Mouse (Mus musculus) embryonic facial prominence, embryonic 11.5 days (tissue): ENCODE measurements at regions not wholly inside any gene's neighbourhood (a gene's known extent, or its start where the extent isn't known, plus 50 kb on each side); places are given as distances from the start of the nearest gene placed in this dataset.

Source experiments
- ATAC-seq: fragments of 200-750 bp; cut with Nextera tagmentation; replicated peaks from 2 replicates; pipeline ENCODE4 v1.8.0; 2017; ENCODE audit warnings: low read depth; ENCODE audit not compliant: insufficient number of reproducible peaks, low FRiP score, low TSS enrichment
- DNase-seq: peaks from one replicate; pipeline ENCODE4 v3.0.0-alpha.2; 2015; ENCODE audit warnings: low spot score
- H3K27ac ChIP-seq: fragments of 300-500 bp; sonication (generic); replicated peaks from 2 replicates; pipeline ENCODE4 v1.5.1; 2014; ENCODE audit warnings: mild to moderate bottlenecking, low read depth, low read length, control low read depth
- H3K27me3 ChIP-seq: fragments of 300-500 bp; sonication (generic); 2 replicates; pipeline ENCODE4 v1.6.1; 2014; ENCODE audit warnings: mild to moderate bottlenecking, low read length, moderate library complexity, mixed read lengths; ENCODE audit not compliant: control insufficient read depth, insufficient read depth
- H3K36me3 ChIP-seq: fragments of 300-500 bp; sonication (generic); replicated peaks from 2 replicates; pipeline ENCODE4 v1.6.1; 2014; ENCODE audit warnings: low read depth, mild to moderate bottlenecking, low read length, moderate library complexity, mixed read lengths; ENCODE audit not compliant: control insufficient read depth, insufficient read depth
- H3K4me1 ChIP-seq: fragments of 300-500 bp; sonication (generic); 2 replicates; pipeline ENCODE4 v1.6.1; 2014; ENCODE audit warnings: low read length, mixed read lengths; ENCODE audit not compliant: control insufficient read depth, insufficient read depth
- H3K4me2 ChIP-seq: fragments of 300-500 bp; sonication (generic); 2 replicates; pipeline ENCODE4 v1.6.1; 2014; ENCODE audit warnings: low read depth, mild to moderate bottlenecking, control low read depth, low read length, moderate library complexity
- H3K4me3 ChIP-seq: fragments of 300-500 bp; sonication (generic); 2 replicates; pipeline ENCODE4 v1.5.1; 2014; ENCODE audit warnings: low read depth, low read length, control low read depth
- H3K9ac ChIP-seq: fragments of 300-500 bp; sonication (generic); replicated peaks from 2 replicates; pipeline ENCODE4 v1.6.1; 2014; ENCODE audit warnings: mild to moderate bottlenecking, control low read depth, low read length
- H3K9me3 ChIP-seq: fragments of 300-500 bp; sonication (generic); replicated peaks from 2 replicates; pipeline ENCODE4 v1.6.1; 2016; ENCODE audit warnings: mild to moderate bottlenecking, low read length, inconsistent platforms, mixed read lengths; ENCODE audit not compliant: control insufficient read depth
- WGBS: fragments of 180-500 bp; shearing (Covaris S2); extraction: QIAGEN DNeasy Blood & Tissue Kit; methylation state at CpG from one replicate; pipeline ENCODE4 v1.1.7; 2014; 5-methylcytosine and 5-hydroxymethylcytosine counted together

DNA sequence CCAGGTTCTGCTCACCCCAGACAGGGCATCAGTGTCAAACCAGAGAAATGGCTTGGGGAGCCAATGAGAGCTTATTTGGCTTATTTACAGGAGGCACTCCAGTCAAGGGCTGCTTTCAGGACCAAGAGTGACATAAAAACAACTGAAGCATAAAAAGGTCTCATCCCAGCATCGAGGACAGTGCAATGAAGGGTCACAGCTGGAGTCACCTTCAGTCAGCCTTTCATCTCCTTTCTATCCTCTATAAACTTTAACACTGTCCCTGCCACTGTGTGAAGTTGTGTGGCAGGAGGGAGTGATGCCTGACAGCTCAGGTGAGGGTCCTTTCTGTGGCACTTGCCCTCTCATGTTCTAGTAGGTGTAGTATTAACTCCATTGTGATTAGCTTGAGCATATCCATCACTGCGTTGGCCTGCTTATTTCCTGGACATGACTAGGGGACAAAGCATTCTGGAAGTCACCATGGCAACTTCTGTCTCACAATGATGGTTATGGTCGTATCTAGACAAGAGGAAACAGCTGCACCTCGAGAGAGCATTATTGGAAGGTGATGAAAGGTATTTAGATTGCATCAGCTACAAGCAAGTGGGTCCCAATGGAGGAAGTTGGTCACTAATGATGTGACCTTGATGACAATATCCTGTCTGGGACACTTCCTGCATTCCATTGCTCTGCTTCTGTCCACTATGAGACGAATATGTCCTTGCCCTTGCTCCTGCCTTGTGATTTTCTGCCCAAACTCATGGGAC, 87.8 kb upstream of the Enpp6 start:
- 50% methylated on average over 5 of the region's 5 CpGs for WGBS
- Histone ChIP-seq H3K9me3 (no peaks in the 10 kb centered on the region), H3K4me2 (no peak overlapping the region), H3K4me3 (no peak overlapping the region), H3K27ac (no peak overlapping the region), H3K27me3 (no peaks in the 10 kb centered on the region), H3K4me1 (no peaks in the 10 kb centered on the region), H3K36me3 (no peaks in the 10 kb centered on the region), H3K9ac (no peak overlapping the region)
- DNase-seq (peak; percentile 9), ATAC-seq (no peak)

DNA sequence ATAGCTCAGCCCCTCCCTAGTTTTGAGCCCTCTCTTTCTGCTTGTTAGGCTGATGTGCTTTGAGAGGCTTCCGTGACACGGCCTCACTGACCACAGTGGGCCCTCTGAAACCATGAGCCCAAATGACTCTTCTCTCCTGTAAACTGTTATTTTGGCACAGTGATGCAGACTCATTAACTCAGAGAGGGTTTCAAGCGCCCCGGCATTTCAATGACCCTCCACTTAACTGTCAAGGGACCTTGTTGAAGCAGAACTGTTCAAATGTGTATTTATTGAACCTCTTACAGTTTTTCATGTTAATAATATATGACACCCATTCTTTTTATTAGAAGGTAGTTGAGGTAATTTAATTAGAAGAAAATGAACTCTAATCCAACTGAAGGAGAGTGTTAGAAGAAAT, 85.9 kb upstream of the Enpp6 start:
- no peak for ATAC-seq
- WGBS: 74% methylated on average over 4 of the region's 4 CpGs
- no peaks in the 10 kb centered on the region for H3K4me1 ChIP-seq

DNA sequence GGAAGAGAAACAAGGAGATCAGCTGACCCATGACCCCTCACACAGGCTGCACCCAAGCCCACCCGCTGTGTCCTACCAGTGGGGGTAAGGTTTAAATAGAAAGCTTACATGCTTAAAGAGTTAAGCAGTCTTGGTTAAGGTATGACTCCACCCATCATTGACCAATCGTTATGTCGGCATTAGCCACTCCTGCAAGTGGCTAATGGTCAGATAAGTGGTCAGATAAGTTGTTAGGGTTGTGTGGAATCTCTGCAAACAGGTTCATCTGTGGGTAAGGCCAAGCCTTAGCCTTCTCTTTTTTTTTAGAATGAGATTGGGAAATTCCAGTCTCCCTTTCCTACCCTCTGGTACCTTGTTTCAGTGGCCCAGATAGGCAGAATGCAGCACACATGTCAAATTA, 82.0 kb upstream of the Enpp6 start:
- ATAC-seq (no peak), DNase-seq (no peak)
- H3K27me3 ChIP-seq: no peaks in the 10 kb centered on the region
- H3K36me3 ChIP-seq: no peaks in the 10 kb centered on the region
- no peak overlapping the region for H3K9ac ChIP-seq
- WGBS: 75% methylated on average over 3 of the region's 3 CpGs
- H3K4me3 ChIP-seq: no peak overlapping the region
- no peaks in the 10 kb centered on the region for H3K9me3 ChIP-seq
- no peak overlapping the region for H3K27ac ChIP-seq
- no peaks in the 10 kb centered on the region for H3K4me1 ChIP-seq
- H3K4me2 ChIP-seq: no peak overlapping the region

More for the DNA sequence above, 85.9 kb upstream of the Enpp6 start:
- Histone ChIP-seq H3K4me3 (no peak overlapping the region), H3K9me3 (no peaks in the 10 kb centered on the region), H3K27me3 (no peaks in the 10 kb centered on the region), H3K9ac (no peak overlapping the region), H3K36me3 (no peaks in the 10 kb centered on the region), H3K4me2 (no peak overlapping the region), H3K27ac (no peak overlapping the region)
- DNase-seq: no peak

DNA sequence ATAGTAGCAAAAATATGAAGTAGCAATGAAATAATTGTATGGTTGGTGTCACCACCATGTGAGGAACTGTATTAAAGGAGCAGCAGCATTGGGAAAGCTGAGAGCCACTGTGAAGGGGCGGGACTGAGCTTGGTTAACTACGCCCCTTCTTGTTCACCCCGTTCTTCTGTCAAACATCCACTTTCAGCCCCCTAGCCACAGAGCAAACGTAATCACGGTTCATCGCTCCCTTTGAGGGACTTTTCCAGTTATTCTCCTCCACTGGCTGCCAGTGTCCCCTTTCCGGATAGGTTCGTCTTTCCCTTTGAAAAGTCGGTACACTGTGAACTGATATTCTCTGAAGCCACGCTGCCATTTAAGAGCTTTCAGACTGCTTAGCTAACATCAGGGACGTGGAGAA, 79.3 kb upstream of the Enpp6 start:
- Histone ChIP-seq H3K9ac (no peak overlapping the region), H3K9me3 (no peaks in the 10 kb centered on the region), H3K4me1 (no peaks in the 10 kb centered on the region), H3K36me3 (no peaks in the 10 kb centered on the region), H3K27me3 (no peaks in the 10 kb centered on the region), H3K27ac (no peak overlapping the region), H3K4me3 (no peak overlapping the region), H3K4me2 (no peak overlapping the region)
- WGBS: 50% methylated on average over 11 of the region's 11 CpGs
- DNase-seq (peak; percentile 13), ATAC-seq (no peak)

DNA sequence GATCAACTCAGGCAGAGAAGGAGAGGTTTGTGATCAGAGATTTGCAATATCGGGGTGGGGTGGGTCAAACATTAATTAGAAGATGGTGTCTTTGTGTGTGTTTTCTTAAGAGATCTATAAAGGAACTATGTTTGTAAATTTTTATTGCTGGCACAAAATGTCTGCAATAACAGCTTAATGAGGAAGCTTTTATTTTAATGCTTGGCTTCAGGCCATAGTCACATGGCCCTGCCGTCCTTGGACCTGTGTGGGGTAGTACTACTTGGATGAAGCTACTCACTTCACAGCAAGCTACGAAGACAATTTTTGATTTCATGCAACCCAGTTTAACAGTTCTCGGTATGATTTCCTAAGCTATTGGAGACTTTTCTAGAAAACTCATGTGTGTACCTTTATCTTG, 78.5 kb upstream of the Enpp6 start:
- no peaks in the 10 kb centered on the region for H3K27me3 ChIP-seq
- H3K9ac ChIP-seq: no peak overlapping the region
- no peaks in the 10 kb centered on the region for H3K4me1 ChIP-seq
- H3K4me3 ChIP-seq: no peak overlapping the region
- ATAC-seq (no peak), DNase-seq (no peak)
- no peaks in the 10 kb centered on the region for H3K9me3 ChIP-seq
- no peak overlapping the region for H3K27ac ChIP-seq
- no peak overlapping the region for H3K4me2 ChIP-seq
- H3K36me3 ChIP-seq: no peaks in the 10 kb centered on the region
- 87% methylated on average over 4 of the region's 4 CpGs for WGBS

DNA sequence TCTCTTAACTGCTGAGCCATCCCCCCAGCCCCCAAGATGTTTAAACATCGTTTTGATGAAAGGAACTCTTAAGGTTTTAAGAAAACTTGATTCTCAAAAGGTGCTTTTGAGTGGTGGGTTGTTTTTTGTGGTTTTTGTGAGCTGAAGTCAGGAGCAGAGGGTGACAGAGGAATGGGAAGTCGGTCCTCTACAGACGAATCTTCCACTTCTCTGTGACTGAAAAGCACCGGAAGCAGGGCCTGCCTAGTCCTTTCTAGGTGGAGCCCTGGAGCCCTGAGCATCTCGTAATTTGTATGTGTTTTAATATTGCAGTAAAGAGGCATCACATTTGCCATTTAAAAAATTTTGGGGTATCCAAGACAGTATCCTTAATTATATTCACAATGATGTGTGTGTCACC, 72.7 kb upstream of the Enpp6 start:
- H3K27ac ChIP-seq: no peak overlapping the region
- H3K4me1 ChIP-seq: no peaks in the 10 kb centered on the region
- WGBS: 46% methylated on average over 5 of the region's 5 CpGs
- H3K9ac ChIP-seq: no peak overlapping the region
- no peaks in the 10 kb centered on the region for H3K9me3 ChIP-seq
- ATAC-seq (no peak), DNase-seq (no peak)
- no peaks in the 10 kb centered on the region for H3K27me3 ChIP-seq
- no peak overlapping the region for H3K4me2 ChIP-seq
- no peak overlapping the region for H3K4me3 ChIP-seq
- H3K36me3 ChIP-seq: no peaks in the 10 kb centered on the region

DNA sequence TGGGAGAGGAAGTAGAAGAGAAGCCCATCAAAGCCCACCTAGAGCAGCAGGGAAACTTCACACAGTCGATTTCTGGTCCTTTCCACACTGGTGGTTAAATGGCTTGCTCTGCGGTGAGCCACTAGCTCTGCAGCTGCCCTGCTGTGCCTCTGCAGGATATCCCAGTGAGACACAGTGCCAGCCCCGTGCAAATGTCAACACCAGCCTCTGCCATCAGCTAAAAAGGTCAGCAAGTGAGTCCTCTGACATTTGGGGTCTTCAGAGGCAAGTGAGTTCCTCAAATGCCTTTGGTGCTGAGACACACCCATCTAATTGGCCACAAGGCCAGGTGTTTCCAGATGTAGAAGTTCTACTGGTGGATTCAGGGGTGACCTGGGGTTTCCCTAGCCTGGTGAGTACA, 66.6 kb upstream of the Enpp6 start:
- Histone ChIP-seq H3K27ac (no peak overlapping the region), H3K36me3 (no peaks in the 10 kb centered on the region), H3K27me3 (no peaks in the 10 kb centered on the region), H3K4me1 (no peaks in the 10 kb centered on the region; the same call in 1 of the 2 replicates), H3K4me3 (no peak overlapping the region), H3K9ac (no peak overlapping the region), H3K9me3 (no peaks in the 10 kb centered on the region), H3K4me2 (no peak overlapping the region)
- WGBS: 32% methylated on average over 3 of the region's 3 CpGs
- DNase-seq: no peak
- ATAC-seq: no peak

DNA sequence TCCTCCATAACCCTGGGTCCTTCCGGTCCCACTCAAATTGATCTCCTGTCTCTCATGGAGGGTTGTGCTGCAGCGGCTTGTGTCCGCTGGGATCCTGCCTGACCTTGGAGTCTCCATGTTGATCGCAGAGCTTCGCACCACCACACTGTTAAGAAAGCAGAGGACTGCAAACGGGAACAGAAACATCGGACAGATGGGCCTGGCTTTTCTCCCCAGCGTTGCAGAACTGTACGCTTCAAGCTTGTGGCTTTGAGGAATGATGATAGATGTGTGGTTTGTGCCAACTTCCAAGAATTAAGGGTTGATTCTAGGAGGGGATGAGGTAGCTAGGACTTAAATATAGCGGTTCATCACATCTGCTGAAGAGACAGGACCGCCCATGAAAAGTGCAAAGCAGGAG, 65.6 kb upstream of the Enpp6 start:
- H3K9me3 ChIP-seq: no peaks in the 10 kb centered on the region
- no peak overlapping the region for H3K4me2 ChIP-seq
- H3K27ac ChIP-seq: no peak overlapping the region
- DNase-seq: no peak
- H3K4me1 ChIP-seq: no peaks in the 10 kb centered on the region; the same call in 1 of the 2 replicates
- ATAC-seq: no peak
- H3K4me3 ChIP-seq: no peak overlapping the region
- H3K27me3 ChIP-seq: no peaks in the 10 kb centered on the region
- 94% methylated on average over 11 of the region's 11 CpGs for WGBS
- no peaks in the 10 kb centered on the region for H3K36me3 ChIP-seq
- H3K9ac ChIP-seq: no peak overlapping the region
